Mouse (Mus musculus): Measurements from ENCODE around the gene Notch4. TPM values are rescaled to one million over a fixed set of nuclear protein-coding genes. Genes with fewer than 3 reads are reported as not detected.

Gene Notch4
- total RNA-seq, 2 experiments from 2014 or later = 21.2 to 28.3 TPM

- peak in 1 of 2 experiments; percentile 44 for DNase-seq (ENCODE audit: low spot score in 2 of 2)
Measured at GRCm38 (mm10) chr17:34592581-34593549, 28.8 kb downstream of the Notch4 start.

- DNase-seq (ENCODE audit: low spot score in 2 of 2) = peak in 1 of 2 experiments; percentile 55
Measured at GRCm38 (mm10) chr17:34593752-34594525, 29.9 kb downstream of the Notch4 start.

GRCm38 (mm10) chr17:34596098-34596497 lies 32.0 kb downstream of the Notch4 start:
- no peak for DNase-seq (ENCODE audit: low spot score in 2 of 2)

GRCm38 (mm10) chr17:34597566-34598095 lies 33.6 kb downstream of the Notch4 start, which contains the start of gene Ager:
Gene Ager, plus strand, starts transcription at chr17:34597862.
- DNase-seq (ENCODE audit: low spot score in 2 of 2) = no peak

GRCm38 (mm10) chr17:34599891-34600290 lies 35.8 kb downstream of the Notch4 start:
- DNase-seq (ENCODE audit: low spot score in 2 of 2) = no peak

- DNase-seq (ENCODE audit: low spot score in 2 of 2) = no peak
Measured at GRCm38 (mm10) chr17:34601796-34602195, 37.7 kb downstream of the Notch4 start.

GRCm38 (mm10) chr17:34603375-34604060 lies 39.5 kb downstream of the Notch4 start, which contains the start of gene Rnf5:
Gene Rnf5, minus strand, starts transcription at chr17:34603690.
- DNase-seq (ENCODE audit: low spot score in 2 of 2) = peak; percentile 91 to 99

- DNase-seq (ENCODE audit: low spot score in 2 of 2) = peak; percentile 97 to 99
Measured at GRCm38 (mm10) chr17:34604061-34604508, 40.0 kb downstream of the Notch4 start, which contains the start of gene Agpat1. Gene Agpat1, plus strand, starts transcription at chr17:34604262.

- no peak for DNase-seq (ENCODE audit: low spot score in 2 of 2)
Measured at GRCm38 (mm10) chr17:34604511-34605237, 40.6 kb downstream of the Notch4 start.

- DNase-seq (ENCODE audit: low spot score in 2 of 2) = peak; percentile 95 to 97
Measured at GRCm38 (mm10) chr17:34605609-34606008, 41.5 kb downstream of the Notch4 start.

GRCm38 (mm10) chr17:34606186-34607039 lies 42.3 kb downstream of the Notch4 start:
- no peak for DNase-seq (ENCODE audit: low spot score in 2 of 2)

- no peak for DNase-seq (ENCODE audit: low spot score in 2 of 2)
Measured at GRCm38 (mm10) chr17:34607997-34608396, 43.9 kb downstream of the Notch4 start.

GRCm38 (mm10) chr17:34611050-34611449 lies 47.0 kb downstream of the Notch4 start:
- no peak for DNase-seq (ENCODE audit: low spot score in 2 of 2)

- no peak for DNase-seq (ENCODE audit: low spot score in 2 of 2)
Measured at GRCm38 (mm10) chr17:34613054-34613645, 49.1 kb downstream of the Notch4 start.

GRCm38 (mm10) chr17:34613830-34614229 lies 49.8 kb downstream of the Notch4 start:
- no peak for DNase-seq (ENCODE audit: low spot score in 2 of 2)

- DNase-seq (ENCODE audit: low spot score in 2 of 2) = no peak
Measured at GRCm38 (mm10) chr17:34615871-34616270, 51.8 kb downstream of the Notch4 start, which contains the start of gene Egfl8. Gene Egfl8, minus strand, starts transcription at chr17:34615971.

- DNase-seq (ENCODE audit: low spot score in 2 of 2) = no peak
Measured at GRCm38 (mm10) chr17:34618999-34619398, 54.9 kb downstream of the Notch4 start.

- no peak for DNase-seq (ENCODE audit: low spot score in 2 of 2)
Measured at GRCm38 (mm10) chr17:34621006-34621405, 56.9 kb downstream of the Notch4 start.
